Mouse (Mus musculus) megakaryocyte progenitor cell, adult 5-6 weeks (primary cell): ENCODE results near the gene Slc26a9. TPM values are rescaled to one million over a fixed set of nuclear protein-coding genes. Genes with fewer than 3 reads are reported as not detected.
A peak's percentile ranks its signal among the peaks of the same experiment; 100 is the strongest.
"Not testable (repeated sequence)": the region's sequence is repeated elsewhere in the genome, so short reads cannot be mapped to it uniquely, and the experiment has no call there.

Experiments used
- ATAC-seq: replicated peaks from 2 replicates; pipeline ENCODE4 v1.8.0; 2016; ENCODE audit warnings: mild to moderate bottlenecking, moderate TSS enrichment, inconsistent platforms; ENCODE audit not compliant: poor library complexity
- total RNA-seq, 2 experiments: library from RNA; stranded (forward) in 1 of 2; stranded (reverse) in 1 of 2; fragments of 157-497, 149-512 nt in 1 of 2; fragments of 200-1000 nt in 1 of 2; gene quantifications; 2 replicates each; pipeline versions ENCODE4 v1.2.3 to v1.2.4; 2015 to 2017

Slc26a9 gene
- total RNA-seq, 2 experiments from 2014 or later: 0.25 TPM; not detected in 1

DNA sequence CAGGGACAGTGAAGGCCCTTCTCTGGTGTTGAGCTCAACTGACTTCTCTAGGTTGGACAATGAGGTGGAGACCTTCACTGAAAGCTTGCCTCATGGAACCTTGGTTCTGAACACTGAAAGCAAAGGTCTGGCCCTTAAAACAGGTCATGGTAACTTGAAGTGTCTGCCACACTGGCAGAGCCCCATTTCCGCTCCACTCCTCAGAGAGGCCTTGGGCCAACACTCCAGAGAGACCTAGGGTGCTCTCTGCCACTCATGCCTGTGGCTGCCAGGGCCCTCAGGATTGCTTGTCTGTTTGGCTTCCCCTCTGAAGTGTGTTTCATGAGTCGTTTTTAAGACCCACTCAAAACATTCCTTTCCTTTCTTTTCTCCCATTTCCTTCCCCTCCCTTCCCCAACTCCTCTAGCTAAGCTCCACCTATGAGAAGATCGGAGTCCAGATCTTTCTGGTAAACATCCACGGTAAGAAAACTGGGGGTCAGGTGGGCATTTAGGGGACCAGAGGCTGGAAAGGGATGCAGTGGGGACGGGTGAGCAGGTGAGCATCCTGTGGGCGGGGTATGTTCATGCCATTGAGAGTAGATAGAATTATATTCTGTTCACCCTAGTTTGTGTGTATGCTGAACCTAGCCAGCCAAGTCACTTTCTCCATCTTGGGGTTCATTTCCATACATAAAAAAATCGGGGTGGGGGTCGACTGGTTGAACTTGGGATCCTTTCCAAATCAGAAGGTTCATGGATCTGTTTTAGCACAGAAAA, 20.9 kb downstream of the Slc26a9 start:
- no peak for ATAC-seq

DNA sequence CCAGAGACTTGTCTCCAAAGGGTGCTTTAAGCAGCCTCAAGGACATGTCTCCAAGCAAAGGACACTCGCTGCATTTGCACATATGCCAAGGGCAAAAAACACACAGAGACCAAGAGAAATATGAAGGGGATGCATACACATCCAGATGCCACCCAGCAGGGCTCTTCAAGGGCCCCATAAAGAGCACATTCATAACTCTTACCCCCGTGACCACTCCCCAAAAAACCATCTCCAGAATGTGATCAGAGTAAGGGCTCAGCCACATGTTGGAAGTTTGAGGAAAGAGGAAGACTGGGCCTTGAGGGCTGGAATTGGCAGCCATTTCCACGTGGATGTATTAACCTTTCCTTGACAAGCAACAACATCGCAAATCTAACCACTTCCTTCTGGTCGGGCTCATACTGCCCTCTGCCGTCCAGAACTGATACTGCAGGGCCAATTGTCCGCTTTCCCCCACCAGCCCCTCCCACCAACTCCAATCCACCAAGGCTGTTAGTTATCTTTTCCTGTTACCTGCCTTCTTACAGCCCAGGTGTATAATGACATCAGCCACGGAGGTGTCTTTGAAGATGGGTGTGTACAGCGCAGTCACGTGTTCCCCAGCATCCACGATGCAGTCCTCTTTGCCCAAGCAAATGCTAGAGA, 21.7 kb downstream of the Slc26a9 start:
- ATAC-seq: peak; percentile 88

DNA sequence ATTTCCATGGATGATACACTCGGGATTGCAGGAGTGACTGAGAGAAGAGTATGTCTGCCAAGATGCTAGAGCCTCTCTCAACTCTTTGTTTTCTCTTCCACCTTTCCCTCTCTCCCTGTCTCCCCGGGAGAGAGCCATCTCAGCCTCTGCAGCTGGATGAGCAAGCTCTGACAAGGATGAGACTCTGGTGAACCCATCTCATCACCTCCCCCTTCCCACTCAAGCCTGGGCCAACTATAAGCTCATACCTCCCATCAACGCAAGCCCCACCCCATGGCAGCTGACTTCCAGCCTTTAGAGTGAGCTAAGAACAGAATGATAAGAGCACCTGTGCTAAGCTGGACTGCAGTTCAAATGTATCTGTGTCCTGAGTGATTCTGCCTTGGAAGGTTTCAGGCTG, 25.5 kb downstream of the Slc26a9 start:
- ATAC-seq: no peak

DNA sequence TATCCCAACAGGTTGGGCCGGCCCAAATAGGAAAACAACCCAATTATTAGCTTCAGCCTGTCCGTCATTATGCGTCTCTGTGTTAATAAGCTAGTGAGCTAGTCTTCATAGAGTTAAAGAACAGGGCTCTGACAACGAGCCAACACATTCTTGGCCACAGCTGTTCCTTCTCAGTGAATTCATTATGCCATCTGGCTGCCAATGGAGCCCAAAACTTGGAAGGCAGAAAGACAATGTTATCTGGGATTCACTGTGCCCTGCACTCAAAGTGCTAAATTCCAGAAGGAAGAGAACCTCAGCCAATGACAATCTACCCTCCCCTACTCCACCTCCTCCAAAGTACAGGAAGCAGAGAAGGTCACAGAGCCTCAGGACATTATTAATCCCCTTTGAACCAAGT, 26.8 kb downstream of the Slc26a9 start:
- ATAC-seq: no peak

DNA sequence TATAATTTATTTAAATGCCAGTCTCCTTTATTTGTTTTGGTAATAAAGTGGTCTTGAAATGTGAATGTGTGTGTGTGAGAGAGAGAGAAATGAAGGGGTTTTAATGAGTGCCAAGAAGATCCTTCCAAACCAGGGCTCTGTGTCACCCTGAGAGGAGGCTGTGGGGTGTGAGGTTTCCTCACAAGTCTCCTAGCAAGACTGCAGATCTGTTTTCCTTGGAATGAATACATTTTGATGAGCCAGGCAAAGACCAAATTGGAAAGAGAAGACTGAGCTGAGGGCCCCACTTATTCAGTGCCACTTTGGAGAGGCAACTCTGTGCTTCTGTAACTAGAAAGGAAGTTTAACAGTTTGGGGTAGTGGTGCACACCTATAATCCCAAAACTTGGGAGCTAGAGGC, 27.6 kb downstream of the Slc26a9 start:
- no peak for ATAC-seq

DNA sequence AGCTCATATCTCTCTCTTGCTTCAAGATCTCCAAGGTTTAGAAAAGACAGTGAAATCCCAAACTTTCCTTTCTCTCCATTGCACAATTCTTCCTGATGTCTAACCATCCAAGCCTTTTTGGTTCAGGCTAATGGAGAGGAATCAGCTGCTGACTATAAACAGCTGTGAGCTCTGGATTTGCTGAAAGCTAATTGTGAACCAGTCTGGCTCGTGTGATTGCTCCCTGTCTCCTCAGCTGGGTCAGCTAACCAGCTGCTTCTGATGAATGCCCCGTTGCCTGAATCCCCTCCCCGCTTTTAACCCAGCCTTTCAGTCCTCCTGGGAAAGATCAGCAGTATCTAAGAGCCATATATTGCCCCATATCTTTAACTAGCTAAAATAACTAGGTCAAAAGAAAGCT, 50.8 kb downstream of the Slc26a9 start:
- ATAC-seq: no peak

DNA sequence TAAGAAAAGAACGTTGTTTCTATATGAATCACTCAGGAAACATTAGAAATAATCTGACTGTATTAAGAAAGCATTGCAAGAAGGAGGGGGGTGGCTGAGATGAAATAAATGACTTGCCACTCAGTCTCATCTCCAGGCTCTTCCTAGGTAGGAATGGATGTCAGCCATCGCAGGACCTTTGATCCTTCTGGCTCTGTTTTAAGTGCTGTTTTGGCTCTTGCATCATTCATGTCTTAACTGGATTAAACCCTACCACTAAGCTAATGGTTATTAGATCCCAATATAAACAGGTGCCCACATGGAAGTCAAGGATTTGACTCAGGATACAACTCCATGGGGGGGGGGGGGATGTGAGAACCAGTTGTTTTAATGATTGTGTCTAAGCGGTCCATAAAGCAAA, 51.3 kb downstream of the Slc26a9 start:
- no peak for ATAC-seq

DNA sequence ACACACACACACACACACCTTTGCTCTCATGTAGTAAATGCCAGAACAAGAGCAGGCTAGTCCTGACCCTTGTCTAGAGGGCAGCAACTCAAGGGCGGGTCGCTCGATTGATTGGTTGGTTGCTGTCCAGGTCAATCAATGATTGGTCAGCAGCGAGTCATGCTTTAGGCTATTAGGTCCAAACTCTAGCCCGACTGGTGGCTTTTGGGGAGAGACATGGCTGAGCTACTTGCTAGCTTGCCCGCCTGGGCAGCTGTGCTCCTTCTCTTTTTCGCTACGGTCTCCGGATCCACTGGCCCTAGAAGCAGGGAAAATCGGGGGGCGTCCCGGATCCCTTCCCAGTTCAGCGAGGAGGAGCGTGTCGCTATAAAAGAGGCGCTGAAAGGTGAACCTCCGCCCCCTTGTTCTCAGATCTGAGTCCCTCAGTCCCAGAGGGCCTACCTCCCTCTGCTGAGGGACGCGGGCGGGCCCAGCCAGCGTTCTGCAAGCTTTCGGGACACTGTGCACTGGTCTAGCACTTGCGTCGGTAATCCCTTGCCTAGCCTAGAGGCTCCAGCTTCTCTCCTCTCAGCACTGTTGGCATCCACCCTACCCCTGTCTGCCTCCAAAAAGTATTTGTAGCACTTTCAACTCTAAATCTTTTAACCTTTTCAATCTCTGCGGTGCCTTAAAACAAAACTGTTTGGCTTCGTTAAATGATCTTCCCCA, 53.5 kb downstream of the Slc26a9 start, which contains the start of gene Pm20d1:
Gene Pm20d1 (plus strand): TSS at position 180 of the 708 bp plus-strand sequence.
- ATAC-seq: peak; percentile 52

DNA sequence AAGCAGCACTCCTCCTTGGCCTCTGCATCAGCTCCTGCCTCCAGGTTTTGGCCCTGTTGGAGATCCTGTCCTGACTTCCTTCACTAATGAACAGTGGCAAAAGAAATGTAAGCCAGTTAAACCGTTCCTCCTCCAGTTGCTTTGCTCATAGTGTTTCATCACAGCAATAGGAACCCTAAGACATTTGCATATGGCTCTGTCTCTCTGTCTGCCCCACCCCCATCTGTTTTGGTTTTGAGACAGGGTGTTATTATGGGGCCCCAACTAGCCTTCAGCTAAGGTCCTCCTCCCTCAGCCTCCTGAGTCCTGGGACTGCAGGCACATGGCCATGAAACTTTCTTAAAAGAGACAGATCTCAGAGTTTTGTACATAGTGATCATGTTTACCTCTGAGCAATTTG, 56.2 kb downstream of the Slc26a9 start:
- ATAC-seq: peak; percentile 46; the same call in 1 of the 2 replicates

DNA sequence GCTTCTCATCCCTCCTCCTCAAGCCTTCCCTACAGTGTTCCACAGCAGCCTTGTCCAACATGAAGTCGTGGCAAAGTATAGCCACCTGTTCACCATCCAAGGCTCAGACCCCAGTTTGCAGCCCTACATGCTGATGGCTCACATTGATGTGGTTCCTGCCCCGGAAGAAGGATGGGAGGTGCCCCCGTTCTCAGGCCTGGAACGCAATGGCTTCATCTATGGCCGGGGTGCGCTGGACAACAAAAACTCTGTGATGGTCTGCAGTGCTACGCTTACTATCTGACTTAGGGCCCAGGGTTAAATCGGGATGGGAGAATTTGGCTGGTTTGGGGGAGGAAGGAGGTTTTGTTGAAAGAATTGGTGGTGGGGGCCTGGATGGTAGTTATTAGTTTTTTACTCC, 57.2 kb downstream of the Slc26a9 start:
- no peak for ATAC-seq

DNA sequence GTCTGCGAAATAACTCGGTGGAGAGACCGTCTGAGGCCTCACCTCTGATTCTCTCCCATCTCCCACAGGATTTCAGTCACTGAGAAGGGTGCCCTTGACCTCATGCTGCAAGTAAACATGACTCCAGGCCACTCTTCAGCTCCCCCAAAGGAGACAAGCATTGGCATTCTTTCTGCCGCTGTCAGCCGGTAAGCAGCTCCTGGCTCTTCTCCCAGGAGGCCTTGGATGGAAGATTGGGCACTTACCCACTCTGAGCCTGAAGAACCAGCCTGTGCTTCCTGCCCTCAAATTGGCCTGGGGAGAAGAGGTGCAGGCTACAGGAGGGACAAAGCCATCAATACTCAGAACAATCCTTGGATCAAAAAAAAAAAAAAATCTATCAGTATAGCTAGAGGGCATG, 58.8 kb downstream of the Slc26a9 start:
- no peak for ATAC-seq

DNA sequence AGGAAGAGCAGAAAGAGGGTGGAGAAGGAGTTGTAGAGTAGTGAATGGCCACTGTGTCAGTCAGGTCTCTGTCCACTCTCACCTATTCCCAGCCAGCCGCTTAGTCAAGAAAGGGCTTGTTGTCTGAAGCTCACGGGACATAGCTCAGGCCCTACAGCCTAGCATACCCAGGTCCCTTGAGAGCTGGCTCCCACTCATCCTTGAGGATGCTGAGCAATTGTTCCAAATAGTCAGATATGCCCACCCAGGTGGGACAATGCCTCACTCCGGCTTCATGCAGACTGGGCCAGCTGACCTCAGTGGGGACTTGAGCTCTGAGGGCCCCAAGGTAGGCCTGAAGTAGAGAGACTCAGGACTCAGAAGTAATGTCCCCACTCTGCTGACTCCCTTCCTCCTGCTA, 60.3 kb downstream of the Slc26a9 start:
- no peak for ATAC-seq

DNA sequence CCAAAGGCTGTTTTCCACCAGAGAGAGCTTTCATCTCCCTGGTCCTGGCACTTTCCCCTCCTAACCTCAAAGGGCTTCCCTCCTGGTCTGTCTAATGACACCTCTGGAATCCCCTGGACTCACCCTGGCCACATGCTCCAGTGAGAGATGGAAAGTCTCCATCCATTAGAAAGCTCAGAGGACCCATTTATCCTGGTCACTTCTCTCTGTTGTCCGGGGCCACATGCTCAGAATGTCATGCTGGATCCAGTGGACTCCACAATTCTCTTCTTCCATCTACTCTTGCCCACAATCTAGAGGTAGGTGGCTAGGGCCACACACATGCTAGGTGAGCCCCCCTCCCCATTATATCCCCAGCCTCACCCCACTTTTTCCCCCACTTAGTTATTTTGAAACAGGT, 65.2 kb downstream of the Slc26a9 start:
- no peak for ATAC-seq

DNA sequence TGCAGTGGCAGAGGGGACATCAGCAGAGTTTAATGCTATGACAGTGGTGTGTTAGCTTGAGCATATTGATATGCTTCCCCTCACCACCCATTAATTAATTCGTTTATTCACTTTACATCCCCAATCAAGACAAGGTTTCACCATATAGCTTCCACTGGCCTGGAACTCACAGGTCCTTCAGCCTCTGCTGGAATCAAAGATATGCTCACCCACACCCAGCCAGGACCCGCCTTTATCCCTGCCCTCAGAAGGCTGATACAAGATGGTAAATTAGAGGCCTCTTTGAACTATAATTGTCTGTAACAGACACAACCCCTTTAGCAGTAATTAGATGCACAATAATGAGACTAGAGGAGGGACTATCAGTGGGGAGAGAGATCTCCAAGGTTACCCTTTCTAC, 65.8 kb downstream of the Slc26a9 start:
- ATAC-seq: no peak

DNA sequence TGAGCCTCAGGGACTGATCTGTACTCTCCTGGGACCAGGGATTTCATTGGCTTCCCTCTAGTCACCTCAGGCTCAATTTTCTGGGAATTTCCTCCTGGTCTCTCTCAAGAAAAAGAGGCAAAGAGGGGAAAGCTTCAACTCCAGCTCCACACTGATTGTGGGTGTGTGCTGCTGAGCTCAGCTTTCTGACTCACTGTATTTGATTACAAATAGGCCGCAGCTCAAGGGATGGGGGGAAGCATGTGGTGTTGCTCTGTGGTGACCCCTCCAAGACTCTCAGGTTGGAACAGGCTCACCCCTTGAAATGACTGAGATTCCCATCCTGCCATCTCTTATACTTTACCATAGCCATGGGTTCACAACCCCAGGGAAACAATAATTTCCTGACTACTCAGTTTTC, 67.6 kb downstream of the Slc26a9 start:
- ATAC-seq: no peak

DNA sequence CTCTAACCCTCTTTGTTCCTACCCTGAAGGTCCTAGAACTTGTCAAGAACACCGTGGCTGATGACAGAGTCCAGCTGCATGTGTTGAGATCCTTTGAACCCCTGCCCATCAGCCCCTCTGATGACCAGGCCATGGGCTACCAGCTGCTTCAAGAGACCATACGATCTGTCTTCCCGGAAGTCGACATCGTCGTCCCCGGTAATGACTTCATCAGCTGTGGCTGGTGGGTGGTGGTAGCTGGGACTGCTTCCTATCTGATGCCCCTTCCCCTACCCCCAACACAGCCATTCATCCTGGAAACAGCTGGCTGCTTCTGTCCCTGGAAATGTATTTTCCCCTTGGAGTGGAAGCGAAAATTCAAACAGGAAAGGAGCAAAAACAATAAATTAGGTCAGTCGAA, 68.2 kb downstream of the Slc26a9 start:
- ATAC-seq: no peak

DNA sequence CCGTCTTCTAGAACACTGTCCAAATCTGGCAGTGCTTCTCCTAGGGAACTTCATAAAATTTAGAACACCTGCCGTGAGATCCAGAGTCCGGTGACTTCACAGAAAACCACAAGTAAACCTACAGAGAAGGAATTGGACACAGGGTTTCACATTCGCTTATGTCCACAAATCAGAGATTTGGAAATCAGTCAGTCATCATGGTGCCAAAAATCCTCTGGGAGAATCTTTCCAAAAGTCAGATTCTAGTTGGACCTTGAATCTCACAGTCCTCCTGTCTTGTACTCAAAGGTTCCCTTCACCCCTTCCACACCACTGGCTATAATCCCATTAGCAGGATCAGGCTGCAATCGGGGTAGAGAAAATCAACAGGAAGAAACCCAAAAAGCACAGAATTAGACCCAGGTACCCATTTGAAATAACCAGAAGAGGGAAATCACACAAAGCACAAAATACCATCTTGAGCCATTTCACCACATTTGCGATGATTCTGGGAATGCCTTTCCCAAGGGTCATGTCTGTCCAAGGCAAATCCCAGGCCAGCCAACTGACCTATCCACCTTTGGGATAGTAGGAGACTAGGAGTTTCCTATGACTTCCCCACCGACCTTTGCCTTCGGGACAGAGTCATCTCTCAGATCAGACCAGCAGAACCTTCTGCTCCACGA, 68.9 kb downstream of the Slc26a9 start:
- ATAC-seq: no peak

DNA sequence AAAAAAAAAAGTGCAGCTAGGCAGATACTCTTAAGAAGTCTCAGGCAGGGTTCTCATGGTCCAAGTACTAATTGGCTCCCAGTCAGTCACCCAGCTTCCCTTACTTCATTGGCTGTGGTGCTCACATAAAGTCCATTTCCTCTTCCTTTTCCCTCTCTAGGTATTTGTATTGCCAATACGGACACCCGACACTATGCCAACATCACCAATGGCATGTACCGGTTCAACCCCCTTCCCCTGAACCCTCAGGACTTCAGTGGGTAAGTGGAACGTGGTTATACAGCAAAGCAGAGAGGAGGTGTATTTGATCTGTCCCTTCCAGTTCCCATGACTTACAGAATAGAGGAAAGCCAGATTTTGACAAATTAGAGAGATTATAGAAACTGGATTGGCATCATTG, 69.9 kb downstream of the Slc26a9 start:
- ATAC-seq: no peak

DNA sequence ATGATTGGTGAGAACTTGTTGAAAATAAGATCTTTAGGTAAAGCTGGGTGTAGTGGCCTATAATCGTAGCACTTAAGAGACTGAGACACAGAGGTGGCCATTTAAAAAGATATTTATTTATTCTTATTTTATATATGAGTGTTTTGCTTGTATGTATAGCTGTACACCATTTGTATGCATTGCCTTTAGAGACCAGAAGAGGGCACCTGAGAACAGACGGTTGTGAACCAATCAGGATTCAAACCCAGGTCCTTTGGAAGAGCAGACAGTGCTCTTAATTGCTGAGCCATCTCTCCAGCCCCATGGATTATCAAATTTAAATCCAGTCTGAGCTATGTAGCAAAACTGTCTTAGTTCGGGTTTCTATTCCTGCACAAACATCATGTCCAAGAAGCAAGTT, 70.4 kb downstream of the Slc26a9 start:
- no peak for ATAC-seq

DNA sequence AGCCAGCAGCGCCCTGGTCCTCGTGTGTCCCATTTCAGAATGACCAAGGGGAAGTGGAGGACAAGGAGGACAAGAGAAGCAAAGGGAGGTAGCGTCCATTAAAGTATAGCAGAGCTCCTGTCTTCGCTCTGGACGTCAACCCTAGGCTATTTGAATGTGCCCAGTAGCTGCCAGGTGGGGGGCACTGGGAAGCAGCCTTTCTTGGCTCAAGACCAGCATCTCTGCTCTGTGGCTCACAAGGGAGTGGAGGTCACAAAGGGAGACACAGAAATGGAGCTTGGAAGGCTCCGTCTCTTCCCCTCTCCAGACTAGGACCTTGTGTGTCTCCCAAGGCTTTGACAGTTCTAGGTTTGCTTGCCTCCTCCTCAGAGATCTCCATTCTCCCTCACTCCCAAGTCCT, 73.1 kb downstream of the Slc26a9 start:
- no peak for ATAC-seq

DNA sequence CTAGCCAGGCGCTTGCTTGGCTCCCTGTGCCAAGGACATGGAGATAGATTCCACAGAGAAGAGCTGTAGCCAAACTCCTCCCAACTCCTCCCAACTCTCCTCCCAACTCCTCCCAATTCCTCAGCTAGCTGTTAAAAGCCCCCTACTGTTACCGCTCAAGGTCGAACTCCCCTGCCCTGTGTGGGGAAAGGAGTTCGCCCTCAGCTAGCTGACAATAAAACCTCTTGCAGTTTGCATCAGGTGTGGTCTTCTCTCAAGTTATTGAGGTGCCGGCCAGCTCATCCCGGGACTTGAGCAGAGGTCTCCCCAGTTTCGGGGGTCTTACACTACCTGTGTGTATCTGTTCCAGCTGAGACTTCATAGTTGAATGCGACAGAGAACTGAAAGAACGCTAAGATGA, 76.5 kb downstream of the Slc26a9 start:
- not testable (repeated sequence) for ATAC-seq
